Mouse (Mus musculus): Measurements from ENCODE around the gene Ier5.
A peak's percentile ranks its signal among the peaks of the same experiment; 100 is the strongest.

Ier5 gene

DNA sequence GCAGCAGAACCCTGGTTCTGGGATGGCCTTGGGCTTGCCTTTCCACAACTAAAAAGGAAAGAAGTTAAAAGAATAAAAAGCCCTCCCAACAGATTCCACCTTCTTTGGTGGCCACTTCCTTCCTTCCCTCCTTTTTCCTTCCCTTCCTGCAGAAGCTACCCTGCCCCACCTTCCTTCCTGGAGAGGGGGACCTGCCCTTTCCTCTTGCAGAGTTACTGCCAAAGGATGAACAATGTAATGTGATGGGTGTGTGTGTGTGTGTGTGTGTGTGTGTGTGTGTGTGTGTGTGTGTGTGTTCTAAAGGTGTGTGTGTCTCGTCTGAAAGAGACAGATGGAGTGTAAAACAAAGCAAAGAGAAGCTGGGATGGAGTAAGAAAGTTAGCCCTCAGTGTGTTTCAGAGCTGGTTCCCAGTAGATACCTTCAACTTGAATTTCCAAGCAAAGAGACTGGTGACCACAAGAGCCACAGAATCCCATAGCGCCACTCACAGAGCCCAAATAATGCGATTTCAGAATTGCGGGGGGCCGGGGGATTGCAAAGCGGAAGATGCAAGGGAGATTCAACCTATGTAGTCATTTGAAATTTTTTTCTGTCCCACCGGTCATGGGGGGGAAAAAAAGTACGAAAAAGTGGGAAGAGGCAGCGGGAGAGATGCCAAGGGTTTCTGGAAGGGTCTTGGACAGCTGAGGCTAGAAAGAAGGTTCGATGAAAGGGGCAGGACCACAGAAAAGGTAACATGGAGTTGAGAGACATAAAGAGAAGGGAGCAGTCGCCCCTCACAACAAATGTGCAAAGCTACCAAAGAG is 17.1 kb downstream of the Ier5 start:
- no peak for DNase-seq (ENCODE audit: low read depth in 1 of 2, low spot score in 2 of 2)

DNA sequence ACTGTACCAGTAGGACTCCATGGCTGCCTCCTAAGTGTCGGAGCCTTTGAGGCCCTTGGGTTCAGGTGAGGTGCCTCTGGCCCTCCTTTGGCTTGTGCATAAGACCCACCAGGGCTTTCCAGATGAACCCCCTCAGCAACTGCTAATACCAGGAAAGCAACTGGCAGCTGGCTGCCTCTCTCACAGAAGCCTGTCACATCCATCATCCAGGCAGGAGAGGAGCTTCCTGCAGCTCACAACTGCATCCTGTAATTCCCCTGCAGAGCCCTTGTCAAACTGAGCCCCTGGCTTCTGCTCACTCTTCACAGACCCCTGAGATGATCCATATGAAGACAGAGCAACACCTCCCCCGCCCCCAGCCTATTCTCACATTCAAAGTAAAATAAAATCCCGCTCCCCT is 21.8 kb downstream of the Ier5 start:
- no peak for DNase-seq (ENCODE audit: low read depth in 1 of 2, low spot score in 2 of 2)

DNA sequence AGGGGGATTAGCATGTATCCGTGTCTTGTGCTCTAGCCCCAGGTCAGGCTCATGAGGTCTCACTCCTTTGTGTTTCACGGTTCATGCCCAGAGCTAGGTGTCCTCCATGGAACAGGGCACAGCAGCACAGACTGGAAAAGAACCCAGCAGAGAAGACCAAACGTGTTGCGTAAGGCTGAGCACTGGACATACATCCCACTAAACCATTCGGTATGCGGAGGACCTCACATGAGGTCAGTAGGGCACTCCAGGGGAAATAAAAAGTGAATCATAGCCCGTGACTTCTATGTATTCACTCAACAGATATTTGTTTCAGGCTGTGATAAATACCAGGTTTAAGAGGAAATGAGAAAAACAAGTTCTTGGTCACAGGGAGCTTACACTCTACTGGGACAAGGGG is 23.6 kb downstream of the Ier5 start:
- no peak for DNase-seq (ENCODE audit: low read depth in 1 of 2, low spot score in 2 of 2)

DNA sequence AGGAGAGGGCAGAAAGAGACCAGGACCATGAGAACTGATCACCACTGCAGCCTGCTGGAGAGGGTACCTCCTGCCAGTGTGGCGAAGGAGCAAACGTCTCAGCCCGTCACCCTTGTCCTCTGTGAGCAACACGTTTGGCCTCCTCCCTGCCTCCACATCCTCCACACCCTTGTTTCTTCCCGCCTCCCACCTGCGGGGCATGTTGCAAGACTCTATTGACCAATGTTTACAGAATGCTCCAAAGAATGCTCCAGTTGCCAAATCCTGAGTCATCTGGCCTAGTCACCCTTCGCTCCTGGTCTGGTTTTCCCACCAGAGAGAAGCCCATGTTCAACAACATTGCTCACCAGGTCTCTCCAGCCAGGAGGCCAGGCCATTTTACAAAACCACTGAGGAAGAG is 24.6 kb downstream of the Ier5 start:
- peak in 1 of 2 experiments; percentile 42 for DNase-seq (ENCODE audit: low read depth in 1 of 2, low spot score in 2 of 2)

DNA sequence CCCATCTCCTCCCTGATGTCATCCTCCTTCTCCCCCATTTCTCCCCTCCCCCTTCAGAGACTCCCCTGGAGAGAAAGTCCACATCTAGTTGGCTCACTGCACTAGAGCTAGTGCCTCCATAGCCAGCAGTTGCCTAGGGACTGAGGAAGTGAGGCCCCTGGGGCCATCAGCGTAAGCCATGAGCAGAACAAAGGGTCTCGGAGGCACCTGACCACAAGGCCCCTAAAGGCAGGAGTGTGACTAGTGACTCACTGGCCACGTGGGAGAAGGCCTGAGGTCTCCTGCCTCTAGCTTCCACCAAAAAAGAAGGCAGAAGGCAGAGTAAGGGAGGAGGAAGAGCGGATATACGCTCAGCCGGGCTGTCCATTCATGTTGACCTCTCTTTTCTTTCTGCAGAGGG is 25.5 kb downstream of the Ier5 start:
- DNase-seq (ENCODE audit: low read depth in 1 of 2, low spot score in 2 of 2): no peak

DNA sequence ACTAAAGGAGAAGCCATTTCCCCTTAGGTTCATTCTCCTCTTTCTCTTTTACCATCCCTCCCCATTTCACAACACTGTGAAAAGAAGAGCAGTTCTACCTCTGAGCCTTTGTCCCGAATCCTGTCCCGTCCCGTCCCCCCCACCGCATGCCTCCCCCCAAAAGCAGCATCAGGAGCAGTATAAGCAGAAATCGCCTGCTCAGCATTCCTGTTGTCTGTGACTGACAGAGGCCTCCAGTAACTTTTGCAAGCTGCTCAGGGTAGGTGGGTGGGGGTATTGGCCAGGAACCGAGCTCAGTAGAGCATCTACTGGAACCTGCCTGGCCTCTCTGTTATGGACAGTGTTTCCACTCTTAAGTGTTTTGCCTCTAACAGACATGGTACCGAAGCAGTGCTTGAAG is 26.3 kb downstream of the Ier5 start:
- DNase-seq (ENCODE audit: low read depth in 1 of 2, low spot score in 2 of 2): no peak

DNA sequence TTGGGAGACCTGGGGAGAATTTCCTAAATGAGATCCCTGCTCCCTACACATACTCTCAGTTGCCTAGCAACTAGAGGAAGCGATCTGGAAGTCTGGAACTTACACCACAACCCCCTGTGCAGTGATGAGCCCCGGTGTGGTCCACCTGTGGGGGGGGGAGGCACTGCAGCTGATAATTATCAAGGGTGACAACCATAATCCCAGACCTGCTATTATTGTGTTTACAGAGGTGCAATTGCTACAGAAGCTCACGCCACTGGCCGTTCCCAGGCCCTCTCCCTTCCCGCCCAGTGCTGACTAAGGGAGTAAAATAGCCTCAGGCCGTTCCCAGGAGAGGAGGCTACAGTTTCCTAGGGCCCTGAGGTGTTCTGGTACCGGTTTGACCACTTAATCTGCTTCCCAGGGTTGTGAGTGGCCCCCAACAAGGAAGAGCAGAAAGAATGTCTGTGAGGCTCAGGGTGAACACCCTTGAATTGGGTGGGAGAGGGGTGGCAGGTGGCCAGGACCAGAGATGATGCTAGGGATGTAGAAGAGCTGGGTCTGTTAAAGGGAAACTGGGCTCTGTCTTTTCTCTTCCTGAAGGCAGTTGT is 28.1 kb downstream of the Ier5 start:
- no peak for DNase-seq (ENCODE audit: low read depth in 1 of 2, low spot score in 2 of 2)

DNA sequence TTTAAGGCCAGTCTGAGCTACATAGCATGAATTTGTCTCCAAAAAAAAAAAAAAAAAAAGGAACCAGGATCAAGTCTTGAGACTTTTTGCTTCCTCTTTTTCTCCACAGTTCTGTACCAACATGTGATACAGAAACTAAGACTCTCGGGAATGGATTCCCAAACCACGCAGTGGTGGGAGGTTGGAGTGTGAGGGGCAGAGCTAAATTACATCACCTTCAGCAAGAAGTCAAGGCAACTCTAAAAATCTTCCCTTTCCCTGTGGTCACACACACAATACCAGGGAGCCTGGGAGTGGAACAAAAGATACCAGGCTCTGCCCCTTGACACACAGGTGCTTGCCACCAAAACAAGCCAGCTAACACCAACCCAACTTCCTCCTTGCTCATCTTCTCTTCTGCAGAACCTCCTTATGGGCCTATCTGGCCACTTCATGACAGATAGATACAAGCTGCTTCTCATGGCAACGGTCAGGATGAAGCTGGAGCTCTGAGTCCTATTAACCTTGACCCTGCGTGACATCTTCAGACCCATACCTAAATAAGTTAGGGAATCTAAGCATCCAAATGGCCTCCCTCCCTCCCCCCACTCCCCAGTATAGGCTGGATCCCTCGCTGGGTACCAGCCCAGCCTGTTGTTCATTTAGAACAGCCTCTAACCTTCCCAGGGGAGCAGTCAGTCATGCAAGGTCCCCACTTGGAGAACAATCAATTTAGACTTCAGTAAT is 28.7 kb downstream of the Ier5 start:
- peak in 1 of 2 experiments; percentile 60 for DNase-seq (ENCODE audit: low read depth in 1 of 2, low spot score in 2 of 2)

DNA sequence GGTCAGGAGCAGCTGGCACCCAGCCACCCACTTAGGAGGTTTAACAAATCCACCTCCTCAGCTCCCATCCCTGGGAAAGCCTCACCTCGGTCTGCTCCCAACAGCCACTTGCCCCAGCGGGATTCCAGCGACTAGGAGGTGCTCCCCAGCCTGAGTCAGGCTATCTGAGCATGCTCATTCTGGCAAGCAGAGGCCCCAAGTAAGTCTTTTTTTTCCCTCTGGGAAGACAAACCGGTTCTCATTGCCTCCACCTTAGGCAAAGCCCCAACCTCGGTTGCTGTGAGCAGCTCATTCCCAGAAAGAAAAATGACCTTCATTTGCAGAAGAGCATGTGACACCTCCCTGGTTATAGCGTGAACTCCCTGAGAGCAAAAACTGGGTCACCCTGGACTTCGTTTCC is 29.7 kb downstream of the Ier5 start:
- no peak for DNase-seq (ENCODE audit: low read depth in 1 of 2, low spot score in 2 of 2)

DNA sequence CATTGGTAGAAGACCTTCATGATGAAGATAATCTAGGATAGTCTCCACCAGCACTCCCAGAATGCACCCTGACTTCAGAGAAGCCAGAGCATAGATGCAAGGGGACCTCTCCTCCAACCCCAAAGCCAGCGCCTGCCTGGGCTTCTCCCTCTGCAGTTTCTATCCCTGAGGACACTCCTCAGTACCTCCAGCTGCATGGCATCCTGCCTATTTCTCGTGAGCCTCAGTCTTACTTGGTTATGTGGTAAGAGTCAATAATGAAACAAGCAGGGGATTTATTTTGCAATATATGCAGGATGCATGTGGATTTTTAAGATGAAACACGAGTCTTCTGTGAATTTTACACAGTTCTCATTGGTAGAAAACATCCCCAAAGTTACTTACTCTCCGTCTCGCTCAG is 33.2 kb downstream of the Ier5 start:
- DNase-seq (ENCODE audit: low read depth in 1 of 2, low spot score in 2 of 2): no peak

DNA sequence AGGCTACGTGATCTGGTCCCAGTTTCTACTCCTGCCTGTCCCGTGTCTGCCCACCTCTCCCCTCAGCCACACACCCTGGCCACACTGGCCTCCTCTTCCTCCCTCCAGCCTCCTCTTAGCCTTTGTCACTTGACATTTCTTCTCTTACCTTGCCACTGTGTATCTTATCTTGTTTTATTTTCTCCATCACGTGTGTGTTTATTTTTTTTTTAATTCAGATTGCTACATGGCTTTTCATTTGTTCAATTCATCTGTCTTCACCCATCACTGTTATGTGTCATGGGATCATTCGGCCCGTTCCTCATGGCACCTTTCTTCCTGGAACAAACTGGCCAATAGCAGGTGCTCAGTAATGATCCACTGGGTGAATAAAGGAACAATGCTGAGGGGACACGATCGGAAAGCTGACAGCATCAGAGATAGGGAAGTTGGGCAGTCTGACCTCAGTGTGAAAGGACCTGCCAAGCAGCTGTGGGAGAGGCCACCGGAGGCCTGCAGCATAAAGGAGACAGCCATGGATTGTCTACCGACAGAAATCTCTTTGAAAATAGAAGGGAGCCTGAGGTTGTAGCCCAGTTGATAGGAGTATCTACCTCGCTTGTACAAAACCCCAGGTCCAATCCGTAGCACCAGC is 34.3 kb downstream of the Ier5 start:
- no peak for DNase-seq (ENCODE audit: low read depth in 1 of 2, low spot score in 2 of 2)

DNA sequence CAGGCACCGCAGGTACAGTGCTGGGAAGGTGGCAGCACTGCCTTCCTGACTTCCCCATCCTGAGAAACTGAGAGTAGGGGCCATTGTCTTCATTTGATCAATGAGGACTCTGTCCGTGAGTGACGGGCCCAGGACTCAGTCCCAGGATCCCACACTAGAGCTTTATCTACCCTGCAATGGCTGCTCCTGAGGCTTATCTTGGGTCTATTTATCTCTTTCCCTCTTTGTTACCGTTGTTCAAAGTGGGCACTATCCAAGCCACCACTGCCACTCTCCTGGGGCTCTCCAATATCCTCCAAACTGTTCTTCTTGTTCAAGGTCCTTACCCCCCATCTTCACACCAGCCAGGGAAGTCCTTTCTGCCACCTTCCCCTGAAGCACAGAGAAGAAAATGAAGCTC is 34.8 kb downstream of the Ier5 start:
- DNase-seq (ENCODE audit: low read depth in 1 of 2, low spot score in 2 of 2): no peak

DNA sequence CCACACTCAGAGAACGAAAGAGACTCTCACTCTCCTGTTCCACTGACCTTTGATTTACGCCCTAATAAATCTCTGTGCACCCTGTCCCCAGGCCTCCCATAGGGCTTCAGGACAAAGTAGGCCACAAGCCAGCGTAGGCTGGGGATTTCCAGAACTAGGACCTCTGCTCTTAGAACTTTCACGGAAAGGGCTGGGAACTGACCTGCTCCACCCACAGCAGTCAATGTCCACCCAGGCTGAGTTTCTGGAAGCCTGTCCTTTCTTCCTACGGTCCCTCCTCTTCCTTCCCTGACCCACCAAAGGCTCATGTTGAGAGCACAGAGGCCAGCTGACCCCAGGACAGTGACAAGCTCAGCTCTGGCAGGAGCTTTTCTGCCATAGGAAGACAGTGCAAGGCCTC is 35.3 kb downstream of the Ier5 start:
- no peak for DNase-seq (ENCODE audit: low read depth in 1 of 2, low spot score in 2 of 2)

DNA sequence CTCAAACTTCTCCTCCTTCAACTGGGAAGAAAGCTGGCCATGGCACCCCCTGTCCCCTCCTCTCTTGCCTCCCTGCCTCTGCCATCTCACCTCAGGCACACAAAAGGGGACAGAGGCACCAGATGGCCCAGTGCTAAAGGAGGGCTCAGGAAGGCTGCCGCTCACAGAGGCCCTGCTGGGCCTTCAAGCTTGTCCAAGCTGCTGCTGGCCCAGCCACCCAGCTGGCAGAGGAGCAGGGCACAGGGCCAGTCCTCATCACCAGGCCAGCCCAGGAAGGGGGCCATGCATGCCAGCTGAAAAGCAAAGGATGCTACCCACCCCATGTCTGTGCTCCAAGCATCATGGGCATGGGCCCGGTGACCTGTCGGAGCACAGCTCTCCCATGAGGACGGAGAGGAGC is 36.5 kb downstream of the Ier5 start:
- DNase-seq (ENCODE audit: low read depth in 1 of 2, low spot score in 2 of 2): no peak

DNA sequence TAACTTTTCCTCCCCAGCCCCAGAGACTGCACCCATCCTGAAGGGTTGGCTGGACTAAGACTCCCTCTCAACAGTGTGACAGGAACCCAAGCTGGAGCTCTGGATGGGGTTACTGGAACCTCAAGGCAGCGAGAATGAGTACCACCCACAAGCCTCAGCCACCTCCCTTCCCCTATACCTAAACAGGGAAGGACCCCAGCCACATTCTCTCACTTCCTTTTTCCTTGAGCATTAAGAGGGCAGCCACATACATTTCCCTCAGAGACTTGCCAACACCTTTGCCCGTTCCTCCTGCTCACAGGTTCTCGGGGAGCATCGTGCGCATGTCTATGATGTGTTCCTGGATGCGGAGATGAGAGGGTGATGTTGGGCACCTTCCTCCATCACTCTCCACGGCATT is 37.4 kb downstream of the Ier5 start:
- peak in 1 of 2 experiments; percentile 39 for DNase-seq (ENCODE audit: low read depth in 1 of 2, low spot score in 2 of 2)

DNA sequence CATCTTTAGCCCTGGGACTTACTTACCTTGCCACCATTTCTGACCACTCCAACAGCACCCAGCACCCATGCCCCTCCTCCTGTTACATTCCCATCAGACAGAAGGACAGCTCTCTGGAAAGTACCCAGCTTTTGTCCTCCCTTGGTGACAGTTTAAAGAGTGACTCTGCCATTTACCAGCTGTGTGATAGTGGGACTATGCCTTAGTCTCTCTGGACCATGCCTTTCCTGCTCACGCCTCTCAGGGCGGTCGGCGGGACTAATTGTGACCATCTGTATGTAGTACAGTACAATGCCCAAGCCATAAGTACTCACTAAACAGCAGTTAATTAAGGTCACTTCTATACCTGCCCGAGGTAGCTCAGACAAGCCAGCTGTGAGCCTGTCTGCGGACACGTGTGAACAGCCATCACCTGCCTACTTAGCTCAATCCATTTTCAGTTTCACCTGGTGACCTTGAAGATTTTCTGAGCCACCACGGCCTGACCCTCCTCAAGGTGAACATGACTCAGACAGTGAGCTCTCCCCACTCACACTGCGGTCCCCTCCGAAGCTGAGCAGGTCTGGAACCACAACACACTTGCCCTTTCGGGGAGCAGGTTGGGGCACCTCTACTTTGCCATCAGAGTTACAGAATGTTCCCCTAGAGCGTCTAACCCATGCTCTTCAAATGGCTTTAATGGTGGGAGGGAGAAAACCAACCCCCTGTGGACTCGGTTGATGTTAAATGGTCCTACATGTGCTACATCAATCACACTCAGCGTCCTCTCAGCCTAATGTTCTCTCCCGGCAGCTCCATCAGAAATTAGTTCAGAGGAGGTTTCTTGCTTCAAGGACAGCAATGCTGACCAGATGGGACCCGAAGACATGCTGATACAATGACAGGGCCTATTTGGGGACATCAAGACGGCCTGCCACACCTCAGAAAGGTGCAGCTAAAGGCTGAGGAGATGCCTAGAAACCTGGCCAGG is 38.3 kb downstream of the Ier5 start:
- no peak for DNase-seq (ENCODE audit: low read depth in 1 of 2, low spot score in 2 of 2)

DNA sequence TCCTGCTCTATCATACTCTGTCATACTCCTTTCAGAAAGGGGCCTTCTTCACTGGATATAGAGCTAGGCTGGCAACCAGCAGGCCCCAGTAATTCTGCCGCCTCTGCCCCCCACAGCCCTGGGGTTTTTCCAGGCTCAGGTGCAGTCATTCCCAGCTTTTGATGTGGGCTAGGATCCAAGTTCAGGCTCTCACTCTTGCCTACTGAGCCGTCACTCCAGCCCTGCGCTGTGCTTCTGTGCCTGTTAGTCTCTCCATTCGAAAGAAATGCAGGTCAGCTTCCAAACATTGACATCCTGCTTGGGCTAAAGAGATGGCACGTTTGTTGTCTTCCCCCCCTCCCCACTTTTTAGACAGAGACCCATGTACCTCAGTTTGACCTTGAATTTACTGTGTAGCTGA is 39.2 kb downstream of the Ier5 start:
- no peak for DNase-seq (ENCODE audit: low read depth in 1 of 2, low spot score in 2 of 2)

DNA sequence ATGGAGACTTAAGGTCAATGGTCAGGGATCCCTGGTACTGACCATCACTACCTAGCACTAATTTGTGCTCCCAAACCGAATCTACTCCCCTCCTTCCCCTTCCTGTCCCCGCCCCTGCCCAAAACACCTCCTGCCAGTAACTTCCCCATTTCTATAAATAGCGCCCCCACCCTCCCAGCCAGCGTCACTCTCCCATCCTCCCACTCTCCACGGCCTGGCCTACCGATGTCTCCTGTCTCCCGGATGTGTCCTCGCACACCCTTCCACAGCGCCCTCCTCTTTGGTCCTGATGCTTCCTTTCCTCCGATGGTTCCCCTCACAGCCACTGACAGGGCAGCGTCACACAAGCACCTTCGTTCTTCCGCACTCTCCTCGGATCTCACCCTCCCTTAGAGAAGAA is 39.9 kb downstream of the Ier5 start:
- DNase-seq (ENCODE audit: low read depth in 1 of 2, low spot score in 2 of 2): peak; percentile 68 to 81

DNA sequence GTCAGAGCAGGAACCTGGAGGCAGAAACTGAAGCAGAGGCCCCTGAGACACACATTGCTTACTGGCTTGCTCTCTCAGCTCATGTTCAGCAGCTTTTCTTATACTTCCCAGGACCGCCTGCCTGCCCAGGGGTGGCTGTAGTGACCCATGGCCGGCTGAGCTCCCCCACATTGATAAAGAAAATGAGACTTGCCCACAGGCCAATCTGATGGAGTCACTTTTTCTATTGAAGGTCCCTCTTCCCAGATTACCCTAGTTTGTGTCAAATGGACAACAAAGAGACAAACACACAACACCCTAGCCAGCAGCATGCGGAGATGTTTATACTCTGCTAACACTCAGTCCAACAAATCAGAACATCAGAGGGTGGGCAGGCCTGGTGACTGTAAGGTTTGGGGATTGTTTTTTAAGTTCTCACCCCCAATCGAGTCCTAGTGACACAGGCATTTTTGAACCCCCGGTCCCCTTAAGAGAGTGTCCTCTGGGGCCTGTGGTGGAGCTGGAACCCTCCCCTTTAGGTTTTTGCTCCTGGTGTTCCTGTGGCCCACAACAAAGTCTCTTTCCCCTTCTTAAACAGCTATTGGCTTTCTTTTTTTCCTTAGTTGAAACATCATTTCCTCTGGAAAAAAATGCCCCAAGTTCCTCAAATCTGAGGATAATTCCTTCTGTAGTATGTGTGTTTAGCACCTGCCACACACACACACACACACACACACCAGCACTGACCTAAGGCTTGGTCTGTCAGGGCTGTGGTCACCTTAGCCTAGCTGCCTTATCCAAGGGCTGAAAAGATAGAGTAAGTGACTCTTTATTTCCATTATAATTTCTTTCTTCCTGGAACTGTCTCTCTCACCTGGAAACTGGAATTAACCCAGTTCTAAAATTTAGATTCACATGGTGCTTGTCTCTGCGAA is 41.1 kb downstream of the Ier5 start:
- DNase-seq (ENCODE audit: low read depth in 1 of 2, low spot score in 2 of 2): no peak

DNA sequence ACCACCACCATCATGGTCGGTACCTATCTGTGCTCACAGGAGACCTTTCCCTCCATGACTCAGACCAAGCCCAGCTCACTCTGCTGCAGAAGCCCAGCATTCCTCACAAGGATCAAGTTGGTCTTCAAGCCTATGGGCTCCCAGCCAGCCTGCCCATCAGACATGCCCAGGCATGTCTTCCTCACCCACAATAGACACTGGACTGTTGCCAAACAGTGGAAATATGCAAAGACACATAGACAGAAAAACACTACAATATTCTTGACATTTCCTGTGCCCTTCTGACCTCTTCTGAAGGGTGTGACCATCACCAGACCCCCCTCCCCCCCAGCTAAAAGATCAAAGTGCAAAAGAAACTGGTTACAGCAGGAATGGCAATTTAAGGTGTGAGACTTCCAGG is 43.3 kb downstream of the Ier5 start:
- DNase-seq (ENCODE audit: low read depth in 1 of 2, low spot score in 2 of 2): no peak
